Mouse (Mus musculus) hindbrain, embryonic 15.5 days (tissue): Measurements from ENCODE around the gene Itgb8. TPM values are rescaled to one million over a fixed set of nuclear protein-coding genes. Genes with fewer than 3 reads are reported as not detected.

Experiments
- ATAC-seq: fragments of 200-750 bp; cut with Nextera tagmentation; 2 replicates; pipeline ENCODE4 v1.8.0; 2017; ENCODE audit warnings: low read depth, moderate number of reproducible peaks, moderate TSS enrichment; ENCODE audit not compliant: low FRiP score
- H3K27ac ChIP-seq: fragments of 300-500 bp; sonication (generic); replicated peaks from 2 replicates; pipeline ENCODE4 v1.5.1; 2015; ENCODE audit warnings: mild to moderate bottlenecking, inconsistent platforms
- H3K27me3 ChIP-seq: fragments of 300-500 bp; sonication (generic); 2 replicates; pipeline ENCODE4 v1.6.1; 2015; ENCODE audit warnings: control low read depth, inconsistent platforms
- H3K36me3 ChIP-seq: fragments of 300-500 bp; sonication (generic); 2 replicates; pipeline ENCODE4 v1.6.1; 2015; ENCODE audit warnings: control low read depth, inconsistent platforms
- H3K4me1 ChIP-seq: fragments of 300-500 bp; sonication (generic); replicated peaks from 2 replicates; pipeline ENCODE4 v1.6.1; 2015; ENCODE audit warnings: control low read depth, inconsistent platforms
- H3K4me2 ChIP-seq: fragments of 300-500 bp; sonication (generic); 2 replicates; pipeline ENCODE4 v1.6.1; 2015; ENCODE audit warnings: moderate library complexity, mild to moderate bottlenecking, inconsistent platforms
- H3K4me3 ChIP-seq: fragments of 300-500 bp; sonication (generic); 2 replicates; pipeline ENCODE4 v1.5.1; 2015; ENCODE audit warnings: mild to moderate bottlenecking, inconsistent platforms
- H3K9ac ChIP-seq: fragments of 300-500 bp; sonication (generic); 2 replicates; pipeline ENCODE4 v1.6.1; 2015; ENCODE audit warnings: inconsistent platforms
- H3K9me3 ChIP-seq: fragments of 300-500 bp; sonication (generic); 2 replicates; pipeline ENCODE4 v1.6.1; 2016; ENCODE audit warnings: control low read depth, inconsistent platforms
- WGBS: fragments of 180-500 bp; shearing (Covaris S2); methylation state at CpG from one replicate; pipeline ENCODE4 v1.1.7; 2015; 5-methylcytosine and 5-hydroxymethylcytosine counted together
- polyA plus RNA-seq: library from polyadenylated mRNA; unstranded; fragments of >200 nt; fragmentation: Nextera tagmentation; extraction: Ambion mirVana; gene quantifications from 2 replicates; pipeline ENCODE4 v1.2.1, GENCODE M21; 2015

Itgb8 gene
- 9.9 and 11.1 TPM in 2 replicates for polyA plus RNA-seq

- Histone ChIP-seq H3K27ac (peak within 1 kb of the TSS; percentile 89), H3K4me3 (peak within 1 kb of the TSS; percentile 61), H3K4me1 (peaks cover 31% of the 10 kb centered on the region), H3K27me3 (no peaks in the 10 kb centered on the region), H3K9me3 (no peaks in the 10 kb centered on the region), H3K4me2 (peak within 1 kb of the TSS; percentile 75), H3K9ac (peak within 1 kb of the TSS; percentile 67), H3K36me3 (no peaks in the 10 kb centered on the region)
- under 1% methylated on average over 29 of the region's 29 CpGs for WGBS
- ATAC-seq, result peak; percentile 94
Measured at GRCm38 (mm10) chr12:119238696-119239415, at the start of gene Itgb8. Gene Itgb8 (minus strand): TSS chr12:119238802.

GRCm38 (mm10) chr12:119276282-119276681, 37.7 kb upstream of the Itgb8 start:
- 75% methylated on average over 1 of the region's 1 CpGs for WGBS
- no peak overlapping the region for H3K27ac ChIP-seq
- no peak overlapping the region for H3K4me3 ChIP-seq
- H3K27me3 ChIP-seq, result no peaks in the 10 kb centered on the region
- no peaks in the 10 kb centered on the region for H3K36me3 ChIP-seq
- no peaks in the 10 kb centered on the region for H3K4me1 ChIP-seq
- no peaks in the 10 kb centered on the region for H3K9me3 ChIP-seq
- H3K9ac ChIP-seq, result no peak overlapping the region
- no peak overlapping the region for H3K4me2 ChIP-seq
- no peak for ATAC-seq

GRCm38 (mm10) chr12:119273605-119274004, 35.0 kb upstream of the Itgb8 start:
- no peak for ATAC-seq
- Histone ChIP-seq H3K4me3 (no peak overlapping the region), H3K9ac (no peak overlapping the region), H3K27ac (no peak overlapping the region), H3K4me2 (no peak overlapping the region), H3K4me1 (no peaks in the 10 kb centered on the region), H3K36me3 (no peaks in the 10 kb centered on the region), H3K9me3 (no peaks in the 10 kb centered on the region), H3K27me3 (no peaks in the 10 kb centered on the region)
- WGBS, result 7% methylated on average over 1 of the region's 1 CpGs

GRCm38 (mm10) chr12:119271964-119272363, 33.4 kb upstream of the Itgb8 start:
- H3K4me3 ChIP-seq, result no peak overlapping the region
- no peak overlapping the region for H3K9ac ChIP-seq
- no peak for ATAC-seq
- no peaks in the 10 kb centered on the region for H3K9me3 ChIP-seq
- H3K36me3 ChIP-seq, result no peaks in the 10 kb centered on the region
- 83% methylated on average over 1 of the region's 1 CpGs for WGBS
- H3K27me3 ChIP-seq, result no peaks in the 10 kb centered on the region
- no peak overlapping the region for H3K4me2 ChIP-seq
- H3K4me1 ChIP-seq, result no peaks in the 10 kb centered on the region
- H3K27ac ChIP-seq, result no peak overlapping the region

- ATAC-seq, result no peak
- no peaks in the 10 kb centered on the region for H3K4me1 ChIP-seq
- H3K4me3 ChIP-seq, result no peak overlapping the region
- no peak overlapping the region for H3K9ac ChIP-seq
- H3K9me3 ChIP-seq, result no peaks in the 10 kb centered on the region
- H3K27me3 ChIP-seq, result no peaks in the 10 kb centered on the region
- H3K4me2 ChIP-seq, result no peak overlapping the region
- no peaks in the 10 kb centered on the region for H3K36me3 ChIP-seq
- WGBS, result 83% methylated on average over 2 of the region's 2 CpGs
- H3K27ac ChIP-seq, result no peak overlapping the region
Measured at GRCm38 (mm10) chr12:119270036-119270435, 31.4 kb upstream of the Itgb8 start.

- Histone ChIP-seq H3K4me2 (no peak overlapping the region), H3K9ac (no peak overlapping the region), H3K4me1 (no peaks in the 10 kb centered on the region), H3K4me3 (no peak overlapping the region), H3K27ac (no peak overlapping the region), H3K9me3 (no peaks in the 10 kb centered on the region), H3K36me3 (no peaks in the 10 kb centered on the region), H3K27me3 (no peaks in the 10 kb centered on the region)
- no peak for ATAC-seq
- WGBS, result 71% methylated on average over 1 of the region's 1 CpGs
Measured at GRCm38 (mm10) chr12:119268723-119269122, 30.1 kb upstream of the Itgb8 start.

- no peak for ATAC-seq
- H3K9ac ChIP-seq, result no peak overlapping the region
- H3K27ac ChIP-seq, result no peak overlapping the region
- no peaks in the 10 kb centered on the region for H3K36me3 ChIP-seq
- no peaks in the 10 kb centered on the region for H3K4me1 ChIP-seq
- no peak overlapping the region for H3K4me3 ChIP-seq
- no peak overlapping the region for H3K4me2 ChIP-seq
- WGBS, result 95% methylated on average over 3 of the region's 3 CpGs
- H3K9me3 ChIP-seq, result no peaks in the 10 kb centered on the region
- H3K27me3 ChIP-seq, result no peaks in the 10 kb centered on the region
Measured at GRCm38 (mm10) chr12:119264506-119264905, 25.9 kb upstream of the Itgb8 start.

- no peaks in the 10 kb centered on the region for H3K9me3 ChIP-seq
- H3K27me3 ChIP-seq, result no peaks in the 10 kb centered on the region
- ATAC-seq, result no peak
- no peak overlapping the region for H3K4me3 ChIP-seq
- WGBS, result 19% methylated on average over 1 of the region's 1 CpGs
- no peak overlapping the region for H3K27ac ChIP-seq
- no peak overlapping the region for H3K4me2 ChIP-seq
- H3K36me3 ChIP-seq, result no peaks in the 10 kb centered on the region
- H3K9ac ChIP-seq, result no peak overlapping the region
- H3K4me1 ChIP-seq, result no peaks in the 10 kb centered on the region
Measured at GRCm38 (mm10) chr12:119248581-119248980, 10.0 kb upstream of the Itgb8 start.

GRCm38 (mm10) chr12:119241071-119241470, 2.5 kb upstream of the Itgb8 start:
- Histone ChIP-seq H3K4me3 (no peak overlapping the region), H3K27me3 (no peaks in the 10 kb centered on the region), H3K9ac (no peak overlapping the region), H3K36me3 (no peaks in the 10 kb centered on the region), H3K9me3 (no peaks in the 10 kb centered on the region), H3K27ac (no peak overlapping the region), H3K4me1 (peaks cover 20% of the 10 kb centered on the region), H3K4me2 (no peak overlapping the region)
- no peak for ATAC-seq
- 19% methylated on average over 1 of the region's 1 CpGs for WGBS

- WGBS, result under 1% methylated on average over 35 of the region's 35 CpGs
- Histone ChIP-seq H3K4me3 (peak overlapping the region; percentile 61), H3K4me1 (peaks cover 31% of the 10 kb centered on the region), H3K27ac (peak overlapping the region; percentile 89), H3K9ac (peak overlapping the region; percentile 67), H3K27me3 (no peaks in the 10 kb centered on the region), H3K4me2 (peak overlapping the region; percentile 75), H3K9me3 (no peaks in the 10 kb centered on the region), H3K36me3 (no peaks in the 10 kb centered on the region)
- ATAC-seq, result peak; percentile 80
Measured at GRCm38 (mm10) chr12:119237921-119238695, 494 bp downstream of the Itgb8 start.

- Histone ChIP-seq H3K4me3 (peak overlapping the region; percentile 61), H3K4me1 (peaks cover 31% of the 10 kb centered on the region), H3K9me3 (no peaks in the 10 kb centered on the region), H3K27ac (peak overlapping the region; percentile 89), H3K27me3 (no peaks in the 10 kb centered on the region), H3K4me2 (peak overlapping the region; percentile 75), H3K36me3 (no peaks in the 10 kb centered on the region), H3K9ac (peak overlapping the region; percentile 67)
- WGBS, result 1% methylated on average over 13 of the region's 13 CpGs
- no peak; the same call in 1 of the 2 replicates for ATAC-seq
Measured at GRCm38 (mm10) chr12:119237241-119237920, 1.2 kb downstream of the Itgb8 start.

- Histone ChIP-seq H3K4me1 (peaks cover 14% of the 10 kb centered on the region), H3K4me2 (no peak overlapping the region), H3K9ac (no peak overlapping the region), H3K4me3 (no peak overlapping the region), H3K27ac (no peak overlapping the region), H3K9me3 (no peaks in the 10 kb centered on the region), H3K36me3 (no peaks in the 10 kb centered on the region), H3K27me3 (no peaks in the 10 kb centered on the region)
- WGBS, result 89% methylated on average over 2 of the region's 2 CpGs
- no peak for ATAC-seq
Measured at GRCm38 (mm10) chr12:119231831-119232230, 6.8 kb downstream of the Itgb8 start.
